Mouse (Mus musculus): ENCODE measurements at regions not wholly inside any gene's neighbourhood (a gene's known extent, or its start where the extent isn't known, plus 50 kb on each side); places are given as distances from the start of the nearest gene placed in this dataset.
A peak's percentile ranks its signal among the peaks of the same experiment; 100 is the strongest.

GRCm38 (mm10) chr1:107914671-107915590 is 325.1 kb downstream of the Serpinb8 start:
- H3K9ac ChIP-seq: no peak overlapping the region
- 0 out of 2 replicates have a peak overlapping the region, but pooled peaks have one; percentile 28 for H3K27ac ChIP-seq (replicated peaks)
- H3K27me3 ChIP-seq (replicated peaks): no peaks in the 10 kb centered on the region
- H3K9me3 ChIP-seq: no peaks in the 10 kb centered on the region
- no peak overlapping the region for H3K4me2 ChIP-seq
- no peak for ATAC-seq (ENCODE audit: extremely low read depth, insufficient number of reproducible peaks, low FRiP score, low TSS enrichment)
- H3K4me1 ChIP-seq: peaks cover 33% of the 10 kb centered on the region
- H3K4me3 ChIP-seq: no peak overlapping the region
- 40% methylated on average over 7 of the region's 7 CpGs for WGBS
- H3K36me3 ChIP-seq: no peaks in the 10 kb centered on the region

- WGBS: 18% methylated on average over 5 of the region's 5 CpGs
- no peaks in the 10 kb centered on the region for H3K36me3 ChIP-seq
- no peak for ATAC-seq (ENCODE audit: extremely low read depth, insufficient number of reproducible peaks, low FRiP score, low TSS enrichment)
- H3K4me3 ChIP-seq: no peak overlapping the region
- no peaks in the 10 kb centered on the region for H3K27me3 ChIP-seq (replicated peaks)
- peaks cover 33% of the 10 kb centered on the region for H3K4me1 ChIP-seq
- H3K4me2 ChIP-seq: peak overlapping the region; percentile 31
- H3K27ac ChIP-seq (replicated peaks): peak overlapping the region; percentile 75
- no peaks in the 10 kb centered on the region for H3K9me3 ChIP-seq
- H3K9ac ChIP-seq: no peak overlapping the region
Measured at GRCm38 (mm10) chr1:107917037-107917436, 327.2 kb downstream of the Serpinb8 start.

- 61% methylated on average over 5 of the region's 5 CpGs for WGBS
- Histone ChIP-seq H3K4me3 (no peak overlapping the region), H3K4me2 (no peak overlapping the region), H3K27ac (replicated peaks) (no peak overlapping the region), H3K9ac (no peak overlapping the region), H3K4me1 (peaks cover 2% of the 10 kb centered on the region; the same call in 1 of the 2 replicates), H3K36me3 (no peaks in the 10 kb centered on the region), H3K27me3 (replicated peaks) (no peaks in the 10 kb centered on the region), H3K9me3 (no peaks in the 10 kb centered on the region)
- no peak for ATAC-seq (ENCODE audit: extremely low read depth, insufficient number of reproducible peaks, low FRiP score, low TSS enrichment)
Measured at GRCm38 (mm10) chr1:107941601-107942270, 351.9 kb downstream of the Serpinb8 start.

- 71% methylated on average over 1 of the region's 1 CpGs for WGBS
- ATAC-seq (ENCODE audit: extremely low read depth, insufficient number of reproducible peaks, low FRiP score, low TSS enrichment): no peak
- no peaks in the 10 kb centered on the region for H3K27me3 ChIP-seq (replicated peaks)
Measured at GRCm38 (mm10) chr1:107946204-107946939, 356.6 kb downstream of the Serpinb8 start.

GRCm38 (mm10) chr1:107950396-107950795 is 360.6 kb downstream of the Serpinb8 start:
- Histone ChIP-seq H3K4me1 (no peaks in the 10 kb centered on the region), H3K27me3 (replicated peaks) (no peaks in the 10 kb centered on the region), H3K4me3 (no peak overlapping the region), H3K36me3 (no peaks in the 10 kb centered on the region), H3K27ac (replicated peaks) (no peak overlapping the region), H3K4me2 (no peak overlapping the region), H3K9ac (no peak overlapping the region), H3K9me3 (no peaks in the 10 kb centered on the region)
- WGBS: 54% methylated on average over 2 of the region's 2 CpGs
- no peak for ATAC-seq (ENCODE audit: extremely low read depth, insufficient number of reproducible peaks, low FRiP score, low TSS enrichment)

More at GRCm38 (mm10) chr1:107946204-107946939, 356.6 kb downstream of the Serpinb8 start:
- Histone ChIP-seq H3K4me2 (no peak overlapping the region), H3K4me1 (no peaks in the 10 kb centered on the region), H3K9ac (no peak overlapping the region), H3K4me3 (no peak overlapping the region), H3K9me3 (no peaks in the 10 kb centered on the region), H3K36me3 (no peaks in the 10 kb centered on the region), H3K27ac (replicated peaks) (no peak overlapping the region)

GRCm38 (mm10) chr1:107961009-107961408 is 371.2 kb downstream of the Serpinb8 start:
- H3K4me3 ChIP-seq: no peak overlapping the region
- ATAC-seq (ENCODE audit: extremely low read depth, insufficient number of reproducible peaks, low FRiP score, low TSS enrichment): no peak

GRCm38 (mm10) chr1:107975626-107976335 is 386.0 kb downstream of the Serpinb8 start:
- ATAC-seq (ENCODE audit: extremely low read depth, insufficient number of reproducible peaks, low FRiP score, low TSS enrichment): no peak
- no peak overlapping the region for H3K4me2 ChIP-seq

More at GRCm38 (mm10) chr1:107961009-107961408, 371.2 kb downstream of the Serpinb8 start:
- H3K27ac ChIP-seq (replicated peaks): no peak overlapping the region
- no peaks in the 10 kb centered on the region for H3K9me3 ChIP-seq
- no peak overlapping the region for H3K4me2 ChIP-seq
- no peaks in the 10 kb centered on the region for H3K4me1 ChIP-seq
- H3K27me3 ChIP-seq (replicated peaks): no peaks in the 10 kb centered on the region
- H3K9ac ChIP-seq: no peak overlapping the region
- H3K36me3 ChIP-seq: no peaks in the 10 kb centered on the region

GRCm38 (mm10) chr1:107977686-107978085 is 387.9 kb downstream of the Serpinb8 start:
- ATAC-seq (ENCODE audit: extremely low read depth, insufficient number of reproducible peaks, low FRiP score, low TSS enrichment): no peak
- 59% methylated on average over 2 of the region's 2 CpGs for WGBS

More at GRCm38 (mm10) chr1:107975626-107976335, 386.0 kb downstream of the Serpinb8 start:
- no peak overlapping the region for H3K27ac ChIP-seq (replicated peaks)
- no peaks in the 10 kb centered on the region for H3K9me3 ChIP-seq
- no peak overlapping the region for H3K9ac ChIP-seq
- WGBS: 31% methylated on average over 8 of the region's 8 CpGs
- H3K4me3 ChIP-seq: no peak overlapping the region
- H3K4me1 ChIP-seq: no peaks in the 10 kb centered on the region
- H3K36me3 ChIP-seq: no peaks in the 10 kb centered on the region
- H3K27me3 ChIP-seq (replicated peaks): no peaks in the 10 kb centered on the region

GRCm38 (mm10) chr1:107978411-107978810 is 388.6 kb downstream of the Serpinb8 start:
- Histone ChIP-seq H3K4me2 (no peak overlapping the region), H3K4me3 (no peak overlapping the region), H3K9ac (no peak overlapping the region), H3K4me1 (no peaks in the 10 kb centered on the region), H3K9me3 (no peaks in the 10 kb centered on the region), H3K27ac (replicated peaks) (no peak overlapping the region), H3K27me3 (replicated peaks) (no peaks in the 10 kb centered on the region), H3K36me3 (no peaks in the 10 kb centered on the region)
- ATAC-seq (ENCODE audit: extremely low read depth, insufficient number of reproducible peaks, low FRiP score, low TSS enrichment): no peak
- 23% methylated on average over 5 of the region's 5 CpGs for WGBS

More at GRCm38 (mm10) chr1:107977686-107978085, 387.9 kb downstream of the Serpinb8 start:
- no peak overlapping the region for H3K9ac ChIP-seq
- H3K27ac ChIP-seq (replicated peaks): no peak overlapping the region
- no peaks in the 10 kb centered on the region for H3K4me1 ChIP-seq
- H3K9me3 ChIP-seq: no peaks in the 10 kb centered on the region
- H3K4me2 ChIP-seq: no peak overlapping the region
- H3K27me3 ChIP-seq (replicated peaks): no peaks in the 10 kb centered on the region
- no peaks in the 10 kb centered on the region for H3K36me3 ChIP-seq
- H3K4me3 ChIP-seq: no peak overlapping the region

GRCm38 (mm10) chr1:107985646-107986045 is 395.8 kb downstream of the Serpinb8 start:
- ATAC-seq (ENCODE audit: extremely low read depth, insufficient number of reproducible peaks, low FRiP score, low TSS enrichment): no peak
- no peaks in the 10 kb centered on the region for H3K36me3 ChIP-seq
- no peak overlapping the region for H3K4me3 ChIP-seq
- H3K4me2 ChIP-seq: no peak overlapping the region
- no peaks in the 10 kb centered on the region for H3K27me3 ChIP-seq (replicated peaks)
- WGBS: 79% methylated on average over 2 of the region's 2 CpGs
- H3K9me3 ChIP-seq: no peaks in the 10 kb centered on the region
- H3K9ac ChIP-seq: no peak overlapping the region
- H3K4me1 ChIP-seq: no peaks in the 10 kb centered on the region
- no peak overlapping the region for H3K27ac ChIP-seq (replicated peaks)

Measured in heart, embryonic 13.5 days (tissue).